8 mouse cellular contexts compared by ENCODE assay signal in genomic region chr17:32283341-32283740, GRCm38 (mm10). TPM values are rescaled to one million over a fixed set of nuclear protein-coding genes. Genes with fewer than 3 reads are reported as not detected.
DNase-seq lines count a peak whose midpoint lies in the region; ATAC-seq and TF ChIP-seq lines count a peak whose summit lies in the region.

No protein-coding gene starts in this region.

- no peaks in the 10 kb centered on the region for H3K27me3 ChIP-seq in embryonic facial prominence, embryonic 12.5 days
- no peaks in the 10 kb centered on the region for H3K27me3 ChIP-seq in heart, postnatal 0 days (ENCODE audit: control insufficient read depth, insufficient read depth, low read length)

- H3K36me3 ChIP-seq in embryonic facial prominence, embryonic 12.5 days: no peaks in the 10 kb centered on the region
- no peaks in the 10 kb centered on the region for H3K36me3 ChIP-seq in heart, postnatal 0 days (replicated peaks; ENCODE audit: control insufficient read depth, insufficient read depth, low read length)

- no peak for TF ChIP-seq EP300 in heart, postnatal 0 days (IDR thresholded peaks at IDR 0.05; ENCODE audit: low read depth)

- H3K9me3 ChIP-seq in embryonic facial prominence, embryonic 12.5 days: no peaks in the 10 kb centered on the region
- no peaks in the 10 kb centered on the region for H3K9me3 ChIP-seq in heart, postnatal 0 days (replicated peaks; ENCODE audit: control insufficient read depth, low read length)

- no peak for TF ChIP-seq CTCF in heart, postnatal 0 days (IDR thresholded peaks at IDR 0.05; ENCODE audit: low read depth)

- peak overlapping the region; percentile 80 for H3K4me3 ChIP-seq in embryonic facial prominence, embryonic 12.5 days
- H3K4me3 ChIP-seq in heart, postnatal 0 days (ENCODE audit: low read depth, low read length): peak overlapping the region; percentile 82

- peak overlapping the region; percentile 100 for H3K27ac ChIP-seq in embryonic facial prominence, embryonic 12.5 days
- H3K27ac ChIP-seq in heart, postnatal 0 days (ENCODE audit: low read depth): peak overlapping the region; percentile 98

- peak; percentile 24; the same call in 1 of the 2 replicates for ATAC-seq in embryonic facial prominence, embryonic 12.5 days (ENCODE audit: insufficient number of reproducible peaks, insufficient read depth, low FRiP score, low TSS enrichment)
- ATAC-seq in heart, postnatal 0 days (ENCODE audit: insufficient read depth, low read depth): no peak
- peak; percentile 11; the same call in 1 of the 2 replicates for ATAC-seq in megakaryocyte-erythroid progenitor cell, adult 5-6 weeks (replicated peaks; ENCODE audit: low FRiP score, low TSS enrichment, poor library complexity, severe bottlenecking)

- peak; percentile 9 to 16 for DNase-seq in urinary bladder, adult 18-20 months (ENCODE audit: low spot score in 2 of 2)
- DNase-seq in urinary bladder, postnatal 10 days (ENCODE audit: low spot score): no peak
- DNase-seq in heart, postnatal 0 days (ENCODE audit: low spot score): peak; percentile 45
- DNase-seq in kidney, postnatal 36 days: peak; percentile 27 to 58
- DNase-seq in B cell, adult 2 months: no peak
- no peak for DNase-seq in frontal cortex, postnatal 36 days (ENCODE audit: low spot score in 2 of 2)

- 10% methylated on average over 7 of the region's 7 CpGs for WGBS in embryonic facial prominence, embryonic 12.5 days
- 5% methylated on average over 7 of the region's 7 CpGs for WGBS in heart, postnatal 0 days

- peaks cover 26% of the 10 kb centered on the region for H3K4me1 ChIP-seq in embryonic facial prominence, embryonic 12.5 days
- H3K4me1 ChIP-seq in heart, postnatal 0 days (ENCODE audit: control insufficient read depth, insufficient read depth): peaks cover 23% of the 10 kb centered on the region

- H3K9ac ChIP-seq in embryonic facial prominence, embryonic 12.5 days: peak overlapping the region; percentile 98
- peak overlapping the region; percentile 92 for H3K9ac ChIP-seq in heart, postnatal 0 days (replicated peaks; ENCODE audit: low read depth, low read length)

- peak overlapping the region; percentile 85 for H3K4me2 ChIP-seq in embryonic facial prominence, embryonic 12.5 days (replicated peaks)
- H3K4me2 ChIP-seq in heart, postnatal 0 days (ENCODE audit: low read depth, low read length): peak overlapping the region; percentile 80

RNA-seq across cellular contexts. Expression of gene Brd4, which starts 1.2 kb away (rescaled TPM):
- polyA plus RNA-seq in embryonic facial prominence, embryonic 12.5 days (2016; fragmentation: Nextera tagmentation; extraction: Ambion mirVana): 107 and 112 TPM in 2 replicates
- 13.0 and 15.0 TPM in 2 replicates for total RNA-seq in heart, postnatal 0 days (2014; rRNA removed; ENCODE audit: low replicate concordance)
- polyA plus RNA-seq in heart, postnatal 0 days (2015; fragmentation: Nextera tagmentation; extraction: Ambion mirVana): 26.8 and 28.1 TPM in 2 replicates
- total RNA-seq in megakaryocyte-erythroid progenitor cell, adult 5-6 weeks (2014; fragmentation: Nextera tagmentation): 167 and 178 TPM in 2 replicates
- 26.7 and 26.8 TPM in 2 replicates for total RNA-seq in megakaryocyte-erythroid progenitor cell, adult 5-6 weeks (2017)

RNA-seq across cellular contexts. Expression of gene Akap8, which starts 37.7 kb away (rescaled TPM):
- 145 and 148 TPM in 2 replicates for polyA plus RNA-seq in embryonic facial prominence, embryonic 12.5 days (2016; fragmentation: Nextera tagmentation; extraction: Ambion mirVana)
- total RNA-seq in heart, postnatal 0 days (2014; rRNA removed; ENCODE audit: low replicate concordance): 65.8 and 110 TPM in 2 replicates
- polyA plus RNA-seq in heart, postnatal 0 days (2015; fragmentation: Nextera tagmentation; extraction: Ambion mirVana): 31.0 and 40.2 TPM in 2 replicates
- 124 and 135 TPM in 2 replicates for total RNA-seq in megakaryocyte-erythroid progenitor cell, adult 5-6 weeks (2014; fragmentation: Nextera tagmentation)
- total RNA-seq in megakaryocyte-erythroid progenitor cell, adult 5-6 weeks (2017): 208 and 214 TPM in 2 replicates

Comparison
In these comparisons a context has a peak if more than half of its experiments do, and no peak if none do; other contexts are left out.
1. DNase-seq: peak in urinary bladder, adult 18-20 months (2 of 2), heart, postnatal 0 days (single experiment) and kidney, postnatal 36 days (2 of 2); none in urinary bladder, postnatal 10 days (single experiment), B cell, adult 2 months (0 of 2) and frontal cortex, postnatal 36 days (0 of 2).